Mouse (Mus musculus) neural tube, embryonic 12.5 days (tissue): Measurements from ENCODE around the gene Scgb1b19. TPM values are rescaled to one million over a fixed set of nuclear protein-coding genes. Genes with fewer than 3 reads are reported as not detected.
"Not testable (repeated sequence)": the region's sequence is repeated elsewhere in the genome, so short reads cannot be mapped to it uniquely, and the experiment has no call there.

ENCODE experiments used
- ATAC-seq: fragments of 200-750 bp; cut with Nextera tagmentation; 2 replicates; pipeline ENCODE4 v1.8.0; 2017; ENCODE audit warnings: low read depth, mild to moderate bottlenecking, moderate TSS enrichment, moderate library complexity; ENCODE audit not compliant: low FRiP score
- H3K27ac ChIP-seq: fragments of 300-500 bp; sonication (generic); 2 replicates; pipeline ENCODE4 v1.5.1; 2016
- H3K27me3 ChIP-seq: fragments of 300-500 bp; sonication (generic); replicated peaks from 2 replicates; pipeline ENCODE4 v1.6.1; 2016; ENCODE audit warnings: mild to moderate bottlenecking
- H3K36me3 ChIP-seq: fragments of 300-500 bp; sonication (generic); 2 replicates; pipeline ENCODE4 v1.6.1; 2016; ENCODE audit warnings: mild to moderate bottlenecking
- H3K4me1 ChIP-seq: fragments of 300-500 bp; sonication (generic); 2 replicates; pipeline ENCODE4 v1.6.1; 2016
- H3K4me2 ChIP-seq: fragments of 300-500 bp; sonication (generic); replicated peaks from 2 replicates; pipeline ENCODE4 v1.6.1; 2016; ENCODE audit warnings: mild to moderate bottlenecking
- H3K4me3 ChIP-seq: fragments of 300-500 bp; sonication (generic); 2 replicates; pipeline ENCODE4 v1.5.1; 2016
- H3K9ac ChIP-seq: fragments of 300-500 bp; sonication (generic); 2 replicates; pipeline ENCODE4 v1.6.1; 2016; ENCODE audit warnings: mild to moderate bottlenecking
- H3K9me3 ChIP-seq: fragments of 300-500 bp; sonication (generic); 2 replicates; pipeline ENCODE4 v1.6.1; 2016; ENCODE audit warnings: mild to moderate bottlenecking
- WGBS: fragments of 180-500 bp; shearing (Covaris S2); methylation state at CpG from one replicate; pipeline ENCODE4 v1.1.7; 2016; 5-methylcytosine and 5-hydroxymethylcytosine counted together
- polyA plus RNA-seq: library from polyadenylated mRNA; unstranded; fragments of >200 nt; fragmentation: Nextera tagmentation; extraction: Ambion mirVana; gene quantifications from 2 replicates; pipeline ENCODE4 v1.2.1, GENCODE M21; 2016

Scgb1b19 gene
- not detected in 2 replicates for polyA plus RNA-seq

- H3K4me1 ChIP-seq, H3K9me3 ChIP-seq, H3K4me2 ChIP-seq, H3K27me3 ChIP-seq, H3K27ac ChIP-seq, ATAC-seq, H3K9ac ChIP-seq, H3K4me3 ChIP-seq, H3K36me3 ChIP-seq: not testable (repeated sequence)
- 90% methylated on average over 2 of the region's 3 CpGs for WGBS
These were observed at the start of gene Scgb1b19 for GRCm38 (mm10) chr7:33286991-33287390. TSS of gene Scgb1b19 (plus strand) at chr7:33287291.

DNA sequence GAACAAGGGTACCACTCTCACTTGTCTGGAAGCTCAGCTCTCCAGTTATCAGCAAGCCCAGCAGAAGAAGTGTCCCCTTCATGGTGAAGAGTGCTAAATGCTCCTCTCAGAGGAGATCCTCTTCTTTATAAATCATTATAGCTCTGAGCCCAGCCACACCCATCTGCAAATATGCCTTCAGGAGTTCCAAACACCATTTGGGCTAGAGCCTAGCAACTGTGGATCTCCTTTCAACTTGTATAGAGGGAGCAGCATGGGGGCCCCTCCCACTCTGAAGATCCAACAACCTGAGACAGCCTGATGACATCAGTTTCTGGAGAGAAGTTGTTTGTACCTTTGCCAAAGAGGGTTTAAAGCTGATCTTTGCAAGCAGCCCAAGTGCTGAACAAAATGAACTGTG is 6.9 kb upstream of the Scgb1b19 start, which contains the start of gene Scgb2b19:
Gene Scgb2b19 (minus strand): TSS at position 101 of the 400 bp plus-strand sequence.
- not testable (repeated sequence) for H3K4me2 ChIP-seq, H3K4me1 ChIP-seq, H3K27me3 ChIP-seq, H3K36me3 ChIP-seq, H3K9ac ChIP-seq, H3K4me3 ChIP-seq, H3K9me3 ChIP-seq, H3K27ac ChIP-seq, ATAC-seq

Other genes starting within 250 kb of the Scgb1b19 start
- gene Scgb2b17, start 230.7 kb upstream of the Scgb1b19 start, polyA plus RNA-seq: not detected in 2 replicates
- gene Scgb1b17, start 223.8 kb upstream of the Scgb1b19 start, polyA plus RNA-seq: not detected in 2 replicates
- gene Scgb2b18, start 113.4 kb upstream of the Scgb1b19 start, polyA plus RNA-seq: not detected in 2 replicates
- gene Scgb1b18, start 101.7 kb upstream of the Scgb1b19 start, polyA plus RNA-seq: not detected in 2 replicates
- not detected in 2 replicates for gene Scgb2b19, start 7.0 kb upstream of the Scgb1b19 start, polyA plus RNA-seq
- not detected in 2 replicates for gene Scgb2b20, start 79.0 kb downstream of the Scgb1b19 start, polyA plus RNA-seq
- gene Scgb1b20, start 85.9 kb downstream of the Scgb1b19 start, polyA plus RNA-seq: not detected in 2 replicates
- not detected in 2 replicates for gene Scgb2b21, start 233.2 kb downstream of the Scgb1b19 start, polyA plus RNA-seq